Mouse (Mus musculus): ENCODE measurements around the gene Col2a1.

DNA sequence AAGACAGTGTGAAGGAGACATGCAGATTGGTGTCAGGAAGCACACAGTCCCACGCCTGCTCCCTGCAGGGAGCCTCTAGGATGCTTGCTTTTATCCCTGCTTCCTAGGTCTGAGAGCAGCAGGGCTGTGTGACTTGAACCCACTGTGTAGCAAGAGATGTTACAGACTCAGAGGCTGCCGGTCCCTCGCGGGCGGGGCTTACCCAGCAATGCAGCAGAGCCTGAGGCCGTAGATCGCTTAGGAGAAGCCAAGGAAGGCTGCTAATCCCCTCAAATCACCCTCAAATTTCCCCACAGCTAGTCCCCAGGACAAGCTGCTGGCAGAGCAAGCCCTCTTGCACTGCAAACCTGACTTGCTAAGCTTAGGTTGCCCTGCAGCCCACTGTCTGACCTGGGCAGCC lies 55.8 kb downstream of the Col2a1 start:
- no peak for TF ChIP-seq POLR2A (IDR thresholded peaks at IDR 0.05; ENCODE audit: low read depth, low read length)
- no peak for TF ChIP-seq CTCF (IDR thresholded peaks at IDR 0.05; ENCODE audit: borderline replicate concordance, insufficient read depth, low read length)

All from embryonic fibroblast, embryonic 13.5 days (primary cell).